Mouse (Mus musculus): ENCODE measurements at regions not wholly inside any gene's neighbourhood (a gene's known extent, or its start where the extent isn't known, plus 50 kb on each side); places are given as distances from the start of the nearest gene placed in this dataset.

DNA sequence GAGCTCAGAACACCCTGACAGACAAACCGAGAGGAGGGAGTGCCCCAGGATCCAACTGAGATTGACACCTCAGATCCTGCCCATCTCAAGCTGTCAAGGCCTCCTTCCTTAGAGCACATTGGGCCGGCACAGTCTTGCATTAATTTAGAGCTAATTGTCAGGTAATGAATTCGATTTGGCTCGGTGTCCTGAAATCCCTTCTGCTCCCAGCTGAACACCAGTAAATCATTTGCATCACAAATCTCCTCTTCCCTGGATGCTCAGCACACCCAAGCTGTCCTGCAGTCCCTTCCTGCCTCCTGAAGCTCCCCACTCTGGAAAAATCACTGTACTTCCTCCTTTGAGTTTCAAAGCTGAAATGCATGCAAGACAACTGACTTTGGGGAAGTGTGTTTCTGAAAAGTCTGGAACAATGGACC is 102.0 kb upstream of the 1700012A03Rik start:
- TF ChIP-seq POLR2A (IDR thresholded peaks at IDR 0.05; ENCODE audit: borderline replicate concordance, extremely low read depth, insufficient read depth, insufficient read length, poor library complexity, severe bottlenecking) (no peak), CTCF (IDR thresholded peaks at IDR 0.05; ENCODE audit: borderline replicate concordance, extremely low read depth, insufficient read depth, insufficient read length) (no peak)
